Mouse (Mus musculus): ENCODE results near the gene Cryge. TPM values are rescaled to one million over a fixed set of nuclear protein-coding genes. Genes with fewer than 3 reads are reported as not detected.

The Cryge gene
- polyA plus RNA-seq, 1 experiment from 2014 or later = not detected

- Histone ChIP-seq H3K9me3 (replicated peaks; ENCODE audit: control insufficient read depth, low read length) (no peaks in the 10 kb centered on the region), H3K4me1 (ENCODE audit: control insufficient read depth, insufficient read depth, low read length) (no peaks in the 10 kb centered on the region), H3K27me3 (ENCODE audit: control insufficient read depth, insufficient read depth, low read length) (no peaks in the 10 kb centered on the region), H3K9ac (ENCODE audit: low read length) (no peak overlapping the region), H3K36me3 (ENCODE audit: control insufficient read depth, insufficient read depth, low read length) (no peaks in the 10 kb centered on the region), H3K4me3 (replicated peaks; ENCODE audit: low read length) (no peak overlapping the region), H3K4me2 (ENCODE audit: low read depth, low read length) (no peak overlapping the region), H3K27ac (ENCODE audit: low read length) (no peak overlapping the region)
- ATAC-seq (ENCODE audit: insufficient read depth, low FRiP score) = no peak
- 85% methylated on average over 15 of the region's 15 CpGs for WGBS
Measured at GRCm38 (mm10) chr1:65064201-65064600, 13.3 kb upstream of the Cryge start.

- Histone ChIP-seq H3K4me2 (ENCODE audit: low read depth, low read length) (no peak within 1 kb of the TSS), H3K27me3 (ENCODE audit: control insufficient read depth, insufficient read depth, low read length) (no peaks in the 10 kb centered on the region), H3K9ac (ENCODE audit: low read length) (no peak within 1 kb of the TSS), H3K36me3 (ENCODE audit: control insufficient read depth, insufficient read depth, low read length) (no peaks in the 10 kb centered on the region), H3K27ac (ENCODE audit: low read length) (no peak within 1 kb of the TSS), H3K9me3 (replicated peaks; ENCODE audit: control insufficient read depth, low read length) (no peaks in the 10 kb centered on the region), H3K4me1 (ENCODE audit: control insufficient read depth, insufficient read depth, low read length) (no peaks in the 10 kb centered on the region), H3K4me3 (replicated peaks; ENCODE audit: low read length) (no peak within 1 kb of the TSS)
- ATAC-seq (ENCODE audit: insufficient read depth, low FRiP score) = no peak
- 87% methylated on average over 8 of the region's 8 CpGs for WGBS
Measured at GRCm38 (mm10) chr1:65063352-65063751, 12.4 kb upstream of the Cryge start, which contains the start of gene Crygd. TSS of gene Crygd (minus strand) at chr1:65063452.

GRCm38 (mm10) chr1:65052140-65052539 lies 1.2 kb upstream of the Cryge start:
- Histone ChIP-seq H3K27me3 (ENCODE audit: control insufficient read depth, insufficient read depth, low read length) (no peaks in the 10 kb centered on the region), H3K27ac (ENCODE audit: low read length) (no peak overlapping the region), H3K4me3 (replicated peaks; ENCODE audit: low read length) (no peak overlapping the region), H3K36me3 (ENCODE audit: control insufficient read depth, insufficient read depth, low read length) (no peaks in the 10 kb centered on the region), H3K9me3 (replicated peaks; ENCODE audit: control insufficient read depth, low read length) (no peaks in the 10 kb centered on the region), H3K4me2 (ENCODE audit: low read depth, low read length) (no peak overlapping the region), H3K4me1 (ENCODE audit: control insufficient read depth, insufficient read depth, low read length) (no peaks in the 10 kb centered on the region), H3K9ac (ENCODE audit: low read length) (no peak overlapping the region)
- no peak for ATAC-seq (ENCODE audit: insufficient read depth, low FRiP score)
- WGBS = 38% methylated on average over 2 of the region's 2 CpGs

GRCm38 (mm10) chr1:65051696-65052095 lies 747 bp upstream of the Cryge start:
- no peak for ATAC-seq (ENCODE audit: insufficient read depth, low FRiP score)
- WGBS = 62% methylated on average over 7 of the region's 7 CpGs

GRCm38 (mm10) chr1:65048781-65049180 lies 2.2 kb downstream of the Cryge start:
- no peaks in the 10 kb centered on the region for H3K27me3 ChIP-seq (ENCODE audit: control insufficient read depth, insufficient read depth, low read length)
- ATAC-seq (ENCODE audit: insufficient read depth, low FRiP score) = no peak
- H3K9me3 ChIP-seq (replicated peaks; ENCODE audit: control insufficient read depth, low read length) = no peaks in the 10 kb centered on the region
- WGBS = 56% methylated on average over 12 of the region's 12 CpGs
- no peak overlapping the region for H3K4me3 ChIP-seq (replicated peaks; ENCODE audit: low read length)
- no peak overlapping the region for H3K4me2 ChIP-seq (ENCODE audit: low read depth, low read length)
- no peaks in the 10 kb centered on the region for H3K4me1 ChIP-seq (ENCODE audit: control insufficient read depth, insufficient read depth, low read length)
- no peaks in the 10 kb centered on the region for H3K36me3 ChIP-seq (ENCODE audit: control insufficient read depth, insufficient read depth, low read length)
- no peak overlapping the region for H3K27ac ChIP-seq (ENCODE audit: low read length)
- no peak overlapping the region for H3K9ac ChIP-seq (ENCODE audit: low read length)

More at GRCm38 (mm10) chr1:65051696-65052095, 747 bp upstream of the Cryge start:
- H3K27ac ChIP-seq (ENCODE audit: low read length) = no peak overlapping the region
- no peaks in the 10 kb centered on the region for H3K4me1 ChIP-seq (ENCODE audit: control insufficient read depth, insufficient read depth, low read length)
- no peaks in the 10 kb centered on the region for H3K27me3 ChIP-seq (ENCODE audit: control insufficient read depth, insufficient read depth, low read length)
- no peak overlapping the region for H3K9ac ChIP-seq (ENCODE audit: low read length)
- no peaks in the 10 kb centered on the region for H3K36me3 ChIP-seq (ENCODE audit: control insufficient read depth, insufficient read depth, low read length)
- H3K9me3 ChIP-seq (replicated peaks; ENCODE audit: control insufficient read depth, low read length) = no peaks in the 10 kb centered on the region
- no peak overlapping the region for H3K4me2 ChIP-seq (ENCODE audit: low read depth, low read length)
- no peak overlapping the region for H3K4me3 ChIP-seq (replicated peaks; ENCODE audit: low read length)

- no peaks in the 10 kb centered on the region for H3K4me1 ChIP-seq (ENCODE audit: control insufficient read depth, insufficient read depth, low read length)
- no peak overlapping the region for H3K9ac ChIP-seq (ENCODE audit: low read length)
- no peak overlapping the region for H3K4me3 ChIP-seq (replicated peaks; ENCODE audit: low read length)
- H3K27ac ChIP-seq (ENCODE audit: low read length) = no peak overlapping the region
- 35% methylated on average over 8 of the region's 8 CpGs for WGBS
- H3K36me3 ChIP-seq (ENCODE audit: control insufficient read depth, insufficient read depth, low read length) = no peaks in the 10 kb centered on the region
- no peaks in the 10 kb centered on the region for H3K9me3 ChIP-seq (replicated peaks; ENCODE audit: control insufficient read depth, low read length)
- ATAC-seq (ENCODE audit: insufficient read depth, low FRiP score) = no peak
- no peak overlapping the region for H3K4me2 ChIP-seq (ENCODE audit: low read depth, low read length)
- no peaks in the 10 kb centered on the region for H3K27me3 ChIP-seq (ENCODE audit: control insufficient read depth, insufficient read depth, low read length)
Measured at GRCm38 (mm10) chr1:65046401-65047109, 4.4 kb downstream of the Cryge start.

- no peak for ATAC-seq (ENCODE audit: insufficient read depth, low FRiP score)
- 77% methylated on average over 2 of the region's 2 CpGs for WGBS
- H3K27me3 ChIP-seq (ENCODE audit: control insufficient read depth, insufficient read depth, low read length) = no peaks in the 10 kb centered on the region
- no peaks in the 10 kb centered on the region for H3K36me3 ChIP-seq (ENCODE audit: control insufficient read depth, insufficient read depth, low read length)
- H3K27ac ChIP-seq (ENCODE audit: low read length) = no peak overlapping the region
- H3K4me1 ChIP-seq (ENCODE audit: control insufficient read depth, insufficient read depth, low read length) = no peaks in the 10 kb centered on the region
- H3K4me2 ChIP-seq (ENCODE audit: low read depth, low read length) = no peak overlapping the region
- no peaks in the 10 kb centered on the region for H3K9me3 ChIP-seq (replicated peaks; ENCODE audit: control insufficient read depth, low read length)
- no peak overlapping the region for H3K4me3 ChIP-seq (replicated peaks; ENCODE audit: low read length)
- H3K9ac ChIP-seq (ENCODE audit: low read length) = no peak overlapping the region
Measured at GRCm38 (mm10) chr1:65043433-65043832, 7.5 kb downstream of the Cryge start.

- Histone ChIP-seq H3K27ac (ENCODE audit: low read length) (no peak overlapping the region), H3K27me3 (ENCODE audit: control insufficient read depth, insufficient read depth, low read length) (no peaks in the 10 kb centered on the region), H3K36me3 (ENCODE audit: control insufficient read depth, insufficient read depth, low read length) (no peaks in the 10 kb centered on the region), H3K4me1 (ENCODE audit: control insufficient read depth, insufficient read depth, low read length) (no peaks in the 10 kb centered on the region), H3K4me3 (replicated peaks; ENCODE audit: low read length) (no peak overlapping the region), H3K9me3 (replicated peaks; ENCODE audit: control insufficient read depth, low read length) (no peaks in the 10 kb centered on the region), H3K4me2 (ENCODE audit: low read depth, low read length) (no peak overlapping the region), H3K9ac (ENCODE audit: low read length) (no peak overlapping the region)
- no peak for ATAC-seq (ENCODE audit: insufficient read depth, low FRiP score)
- WGBS = 93% methylated on average over 3 of the region's 3 CpGs
Measured at GRCm38 (mm10) chr1:65041837-65042236, 9.1 kb downstream of the Cryge start.

- Histone ChIP-seq H3K9ac (ENCODE audit: low read length) (no peak overlapping the region), H3K4me2 (ENCODE audit: low read depth, low read length) (no peak overlapping the region)
- no peak for ATAC-seq (ENCODE audit: insufficient read depth, low FRiP score)
Measured at GRCm38 (mm10) chr1:65040806-65041205, 10.1 kb downstream of the Cryge start.

More at GRCm38 (mm10) chr1:65040806-65041205, 10.1 kb downstream of the Cryge start:
- Histone ChIP-seq H3K4me1 (ENCODE audit: control insufficient read depth, insufficient read depth, low read length) (no peaks in the 10 kb centered on the region), H3K36me3 (ENCODE audit: control insufficient read depth, insufficient read depth, low read length) (no peaks in the 10 kb centered on the region), H3K9me3 (replicated peaks; ENCODE audit: control insufficient read depth, low read length) (no peaks in the 10 kb centered on the region), H3K27me3 (ENCODE audit: control insufficient read depth, insufficient read depth, low read length) (no peaks in the 10 kb centered on the region), H3K27ac (ENCODE audit: low read length) (no peak overlapping the region), H3K4me3 (replicated peaks; ENCODE audit: low read length) (no peak overlapping the region)
- WGBS = 58% methylated on average over 6 of the region's 6 CpGs
